Mouse (Mus musculus) heart, embryonic 11.5 days (tissue): ENCODE measurements around the gene Prune2. TPM values are rescaled to one million over a fixed set of nuclear protein-coding genes. Genes with fewer than 3 reads are reported as not detected.

Experiments used
- ATAC-seq: fragments of 200-750 bp; cut with Nextera tagmentation; replicated peaks from 2 replicates; pipeline ENCODE4 v1.8.0; 2017; ENCODE audit warnings: moderate library complexity; ENCODE audit not compliant: insufficient number of reproducible peaks, low FRiP score, low TSS enrichment
- H3K27ac ChIP-seq: fragments of 300-500 bp; sonication (generic); 2 replicates; pipeline ENCODE4 v1.5.1; 2014; ENCODE audit warnings: mild to moderate bottlenecking, low read depth, low read length
- H3K27me3 ChIP-seq: fragments of 300-500 bp; sonication (generic); 2 replicates; pipeline ENCODE4 v1.6.1; 2014; ENCODE audit warnings: mild to moderate bottlenecking, low read length, mixed read lengths; ENCODE audit not compliant: control insufficient read depth, insufficient read depth
- H3K36me3 ChIP-seq: fragments of 300-500 bp; sonication (generic); 2 replicates; pipeline ENCODE4 v1.6.1; 2014; ENCODE audit warnings: mild to moderate bottlenecking, low read length, moderate library complexity, mixed read lengths; ENCODE audit not compliant: control insufficient read depth, insufficient read depth
- H3K4me1 ChIP-seq: fragments of 300-500 bp; sonication (generic); 2 replicates; pipeline ENCODE4 v1.6.1; 2014; ENCODE audit warnings: low read length; ENCODE audit not compliant: control insufficient read depth, insufficient read depth
- H3K4me2 ChIP-seq: fragments of 300-500 bp; sonication (generic); 2 replicates; pipeline ENCODE4 v1.6.1; 2014; ENCODE audit warnings: mild to moderate bottlenecking, moderate library complexity
- H3K4me3 ChIP-seq: fragments of 300-500 bp; sonication (generic); 2 replicates; pipeline ENCODE4 v1.5.1; 2014; ENCODE audit warnings: low read depth, low read length
- H3K9ac ChIP-seq: fragments of 300-500 bp; sonication (generic); 2 replicates; pipeline ENCODE4 v1.6.1; 2014; ENCODE audit warnings: mild to moderate bottlenecking, low read depth, low read length, moderate library complexity
- H3K9me3 ChIP-seq: fragments of 300-500 bp; sonication (generic); replicated peaks from 2 replicates; pipeline ENCODE4 v1.6.1; 2016; ENCODE audit warnings: low read length; ENCODE audit not compliant: control insufficient read depth
- WGBS: fragments of 180-500 bp; shearing (Covaris S2); extraction: QIAGEN DNeasy Blood & Tissue Kit; methylation state at CpG from one replicate; pipeline ENCODE4 v1.1.7; 2014; ENCODE audit not compliant: insufficient replicate concordance; 5-methylcytosine and 5-hydroxymethylcytosine counted together
- polyA plus RNA-seq: library from polyadenylated mRNA; unstranded; fragments of >200 nt; fragmentation: Nextera tagmentation; extraction: Ambion mirVana; gene quantifications from 2 replicates; pipeline ENCODE4 v1.2.1, GENCODE M21; 2014

Gene Prune2
- polyA plus RNA-seq, 1 experiment from 2014 or later = 9.8 TPM

- Histone ChIP-seq H3K36me3 (no peaks in the 10 kb centered on the region), H3K9me3 (no peaks in the 10 kb centered on the region), H3K4me3 (no peak overlapping the region), H3K27me3 (no peaks in the 10 kb centered on the region), H3K27ac (no peak overlapping the region), H3K4me2 (no peak overlapping the region), H3K9ac (no peak overlapping the region), H3K4me1 (no peaks in the 10 kb centered on the region)
- ATAC-seq = no peak
- 86% methylated on average over 3 of the region's 3 CpGs for WGBS
Observed at GRCm38 (mm10) chr19:16978910-16979309, 23.0 kb downstream of the Prune2 start.

GRCm38 (mm10) chr19:16981743-16982142 is 25.8 kb downstream of the Prune2 start:
- Histone ChIP-seq H3K27ac (no peak overlapping the region), H3K4me3 (no peak overlapping the region), H3K9ac (no peak overlapping the region), H3K4me1 (no peaks in the 10 kb centered on the region), H3K36me3 (no peaks in the 10 kb centered on the region), H3K4me2 (no peak overlapping the region), H3K27me3 (no peaks in the 10 kb centered on the region), H3K9me3 (no peaks in the 10 kb centered on the region)
- no peak for ATAC-seq
- 78% methylated on average over 4 of the region's 4 CpGs for WGBS

- no peak overlapping the region for H3K4me3 ChIP-seq
- no peaks in the 10 kb centered on the region for H3K36me3 ChIP-seq
- 42% methylated on average over 5 of the region's 5 CpGs for WGBS
- no peak overlapping the region for H3K9ac ChIP-seq
- no peaks in the 10 kb centered on the region for H3K9me3 ChIP-seq
- H3K4me1 ChIP-seq = no peaks in the 10 kb centered on the region
- no peaks in the 10 kb centered on the region for H3K27me3 ChIP-seq
- no peak overlapping the region for H3K4me2 ChIP-seq
- H3K27ac ChIP-seq = no peak overlapping the region
- no peak for ATAC-seq
Observed at GRCm38 (mm10) chr19:16984897-16985296, 29.0 kb downstream of the Prune2 start.

- no peak overlapping the region for H3K4me2 ChIP-seq
- no peaks in the 10 kb centered on the region for H3K4me1 ChIP-seq
- no peaks in the 10 kb centered on the region for H3K9me3 ChIP-seq
- ATAC-seq = no peak
- no peak overlapping the region for H3K4me3 ChIP-seq
- H3K36me3 ChIP-seq = no peaks in the 10 kb centered on the region
- no peaks in the 10 kb centered on the region for H3K27me3 ChIP-seq
- 83% methylated on average over 11 of the region's 11 CpGs for WGBS
- H3K9ac ChIP-seq = no peak overlapping the region
- H3K27ac ChIP-seq = no peak overlapping the region
Observed at GRCm38 (mm10) chr19:16987984-16988383, 32.1 kb downstream of the Prune2 start.

GRCm38 (mm10) chr19:16992151-16992550 is 36.2 kb downstream of the Prune2 start:
- no peak overlapping the region for H3K4me3 ChIP-seq
- H3K4me1 ChIP-seq = no peaks in the 10 kb centered on the region
- no peak for ATAC-seq
- H3K27ac ChIP-seq = no peak overlapping the region
- H3K36me3 ChIP-seq = no peaks in the 10 kb centered on the region
- H3K9me3 ChIP-seq = no peaks in the 10 kb centered on the region
- H3K27me3 ChIP-seq = no peaks in the 10 kb centered on the region
- no peak overlapping the region for H3K9ac ChIP-seq
- no peak overlapping the region for H3K4me2 ChIP-seq
- 63% methylated on average over 4 of the region's 4 CpGs for WGBS

GRCm38 (mm10) chr19:16994260-16994659 is 38.3 kb downstream of the Prune2 start:
- 81% methylated on average over 8 of the region's 8 CpGs for WGBS
- Histone ChIP-seq H3K4me2 (no peak overlapping the region), H3K9me3 (no peaks in the 10 kb centered on the region), H3K4me1 (0 out of 2 replicates have a peak, but pooled peaks cover 3% of the 10 kb centered on the region), H3K27me3 (no peaks in the 10 kb centered on the region), H3K9ac (no peak overlapping the region), H3K27ac (no peak overlapping the region), H3K4me3 (no peak overlapping the region), H3K36me3 (no peaks in the 10 kb centered on the region)
- no peak for ATAC-seq

GRCm38 (mm10) chr19:16997915-16998314 is 42.0 kb downstream of the Prune2 start:
- WGBS = 74% methylated on average over 7 of the region's 7 CpGs
- no peak for ATAC-seq
- 0 out of 2 replicates have a peak, but pooled peaks cover 3% of the 10 kb centered on the region for H3K4me1 ChIP-seq

GRCm38 (mm10) chr19:17006220-17006907 is 50.4 kb downstream of the Prune2 start:
- no peaks in the 10 kb centered on the region for H3K4me1 ChIP-seq
- WGBS = 67% methylated on average over 17 of the region's 17 CpGs
- H3K27me3 ChIP-seq = no peaks in the 10 kb centered on the region
- H3K4me3 ChIP-seq = no peak overlapping the region
- H3K9ac ChIP-seq = no peak overlapping the region
- no peaks in the 10 kb centered on the region for H3K36me3 ChIP-seq
- no peaks in the 10 kb centered on the region for H3K9me3 ChIP-seq
- ATAC-seq = no peak
- H3K27ac ChIP-seq = no peak overlapping the region
- no peak overlapping the region for H3K4me2 ChIP-seq

More at GRCm38 (mm10) chr19:16997915-16998314, 42.0 kb downstream of the Prune2 start:
- Histone ChIP-seq H3K4me2 (no peak overlapping the region), H3K4me3 (no peak overlapping the region), H3K36me3 (no peaks in the 10 kb centered on the region), H3K27me3 (no peaks in the 10 kb centered on the region), H3K9me3 (no peaks in the 10 kb centered on the region), H3K27ac (no peak overlapping the region), H3K9ac (no peak overlapping the region)
